Mouse (Mus musculus) heart, postnatal 0 days (tissue): Measurements from ENCODE around the gene Cd63. TPM values are rescaled to one million over a fixed set of nuclear protein-coding genes. Genes with fewer than 3 reads are reported as not detected.
A peak's percentile ranks its signal among the peaks of the same experiment; 100 is the strongest.

Source experiments
- ATAC-seq: fragments of 200-750 bp; cut with Nextera tagmentation; 2 replicates; pipeline ENCODE4 v1.8.0; 2017; ENCODE audit warnings: low read depth, moderate number of reproducible peaks, moderate library complexity; ENCODE audit not compliant: insufficient read depth
- DNase-seq: peaks from one replicate; pipeline ENCODE4 v3.0.0-alpha.2; 2016; ENCODE audit warnings: low spot score
- H3K27ac ChIP-seq: fragments of 300-500 bp; sonication (generic); 2 replicates; pipeline ENCODE4 v1.5.1; 2014; ENCODE audit warnings: low read depth, mild to moderate bottlenecking
- H3K27me3 ChIP-seq: fragments of 300-500 bp; sonication (generic); 2 replicates; pipeline ENCODE4 v1.6.1; 2014; ENCODE audit warnings: low read length, mixed read lengths; ENCODE audit not compliant: control insufficient read depth, insufficient read depth
- H3K36me3 ChIP-seq: fragments of 300-500 bp; sonication (generic); replicated peaks from 2 replicates; pipeline ENCODE4 v1.6.1; 2014; ENCODE audit warnings: low read length, mixed read lengths; ENCODE audit not compliant: control insufficient read depth, insufficient read depth
- H3K4me1 ChIP-seq: fragments of 300-500 bp; sonication (generic); 2 replicates; pipeline ENCODE4 v1.6.1; 2014; ENCODE audit warnings: antibody characterized with exemption; ENCODE audit not compliant: control insufficient read depth, insufficient read depth
- H3K4me2 ChIP-seq: fragments of 300-500 bp; sonication (generic); 2 replicates; pipeline ENCODE4 v1.6.1; 2014; ENCODE audit warnings: low read depth, mild to moderate bottlenecking, low read length, moderate library complexity
- H3K4me3 ChIP-seq: fragments of 300-500 bp; sonication (generic); 2 replicates; pipeline ENCODE4 v1.5.1; 2014; ENCODE audit warnings: low read depth, low read length
- H3K9ac ChIP-seq: fragments of 300-500 bp; sonication (generic); replicated peaks from 2 replicates; pipeline ENCODE4 v1.6.1; 2014; ENCODE audit warnings: low read depth, low read length, mixed read lengths
- H3K9me3 ChIP-seq: fragments of 300-500 bp; sonication (generic); replicated peaks from 2 replicates; pipeline ENCODE4 v1.6.1; 2016; ENCODE audit warnings: low read length; ENCODE audit not compliant: control insufficient read depth
- CTCF ChIP-seq: IDR thresholded peaks from 2 replicates; pipeline ENCODE4 v1.5.1; 2016; ENCODE audit warnings: antibody characterized with exemption, control low read depth, low read depth
- EP300 ChIP-seq: IDR thresholded peaks from 2 replicates; pipeline ENCODE4 v1.6.1; 2016; ENCODE audit warnings: antibody characterized with exemption, low read depth
- WGBS: fragments of 180-500 bp; shearing (Covaris S2); extraction: QIAGEN DNeasy Blood & Tissue Kit; methylation state at CpG from one replicate; pipeline ENCODE4 v1.1.7; 2014; 5-methylcytosine and 5-hydroxymethylcytosine counted together
- polyA plus RNA-seq: library from polyadenylated mRNA; unstranded; fragments of >200 nt; fragmentation: Nextera tagmentation; extraction: Ambion mirVana; gene quantifications from 2 replicates; pipeline ENCODE4 v1.2.1, GENCODE M21; 2015
- total RNA-seq: library from RNA; depleted of rRNA; stranded (reverse); fragments of >200 nt; gene quantifications from 2 replicates; pipeline ENCODE4 v1.2.3, GENCODE M21; 2014; ENCODE audit warnings: low replicate concordance

Gene Cd63
- total and polyA plus RNA-seq, 2 experiments from 2014 or later: 72.6 to 381 TPM

- H3K36me3 ChIP-seq: no peaks in the 10 kb centered on the region
- H3K9ac ChIP-seq: peak within 1 kb of the TSS; percentile 63
- peak within 1 kb of the TSS; percentile 54 for H3K4me3 ChIP-seq
- DNase-seq (peak; percentile 51), ATAC-seq (peak; percentile 64)
- H3K9me3 ChIP-seq: no peaks in the 10 kb centered on the region
- H3K27ac ChIP-seq: peak within 1 kb of the TSS; percentile 49; the same call in 1 of the 2 replicates
- peaks cover 20% of the 10 kb centered on the region for H3K4me1 ChIP-seq
- H3K4me2 ChIP-seq: peak within 1 kb of the TSS; percentile 74
- 1% methylated on average over 59 of the region's 89 CpGs for WGBS
- peaks cover 13% of the 10 kb centered on the region for H3K27me3 ChIP-seq
- TF ChIP-seq CTCF (no peak), EP300 (no peak)
Measured at GRCm38 (mm10) chr10:128891296-128892094, 9.3 kb upstream of the Cd63 start, which contains the start of gene Gdf11. TSS of gene Gdf11 (minus strand) at chr10:128891718.

- H3K27ac ChIP-seq: no peak overlapping the region
- peak overlapping the region; percentile 63; the same call in 1 of the 2 replicates for H3K9ac ChIP-seq
- H3K27me3 ChIP-seq: peaks cover 19% of the 10 kb centered on the region
- ATAC-seq (no peak), DNase-seq (no peak)
- H3K36me3 ChIP-seq: no peaks in the 10 kb centered on the region
- 3% methylated on average over 9 of the region's 9 CpGs for WGBS
- no peak for TF ChIP-seq EP300
- TF ChIP-seq CTCF: no peak
- peaks cover 20% of the 10 kb centered on the region for H3K4me1 ChIP-seq
- H3K9me3 ChIP-seq: no peaks in the 10 kb centered on the region
- H3K4me3 ChIP-seq: peak overlapping the region; percentile 54
- peak overlapping the region; percentile 74 for H3K4me2 ChIP-seq
Measured at GRCm38 (mm10) chr10:128892246-128892645, 8.5 kb upstream of the Cd63 start.

GRCm38 (mm10) chr10:128895437-128895836, 5.4 kb upstream of the Cd63 start:
- 0 out of 2 replicates have a peak overlapping the region, but pooled peaks have one; percentile 3 for H3K9ac ChIP-seq
- under 1% methylated on average over 9 of the region's 9 CpGs for WGBS
- H3K36me3 ChIP-seq: no peaks in the 10 kb centered on the region

GRCm38 (mm10) chr10:128895952-128896693, 4.7 kb upstream of the Cd63 start:
- peak; percentile 47 for ATAC-seq
- Histone ChIP-seq H3K4me1 (0 out of 2 replicates have a peak, but pooled peaks cover 7% of the 10 kb centered on the region), H3K4me3 (peak overlapping the region; percentile 5; the same call in 1 of the 2 replicates), H3K27ac (no peak overlapping the region), H3K4me2 (peak overlapping the region; percentile 45), H3K9ac (peak overlapping the region; percentile 3; the same call in 1 of the 2 replicates), H3K36me3 (no peaks in the 10 kb centered on the region), H3K27me3 (peaks cover 22% of the 10 kb centered on the region), H3K9me3 (no peaks in the 10 kb centered on the region)
- DNase-seq: peak; percentile 27
- WGBS: 10% methylated on average over 17 of the region's 17 CpGs
- TF ChIP-seq CTCF (no peak), EP300 (no peak)

More at GRCm38 (mm10) chr10:128895437-128895836, 5.4 kb upstream of the Cd63 start:
- peak overlapping the region; percentile 45 for H3K4me2 ChIP-seq
- peak; percentile 62 for ATAC-seq
- H3K27ac ChIP-seq: no peak overlapping the region
- H3K9me3 ChIP-seq: no peaks in the 10 kb centered on the region
- DNase-seq: peak; percentile 83
- TF ChIP-seq EP300 (no peak), CTCF (peak; percentile 79)
- peak overlapping the region; percentile 5; the same call in 1 of the 2 replicates for H3K4me3 ChIP-seq
- peaks cover 22% of the 10 kb centered on the region for H3K27me3 ChIP-seq
- H3K4me1 ChIP-seq: 0 out of 2 replicates have a peak, but pooled peaks cover 7% of the 10 kb centered on the region

- peaks cover 22% of the 10 kb centered on the region for H3K27me3 ChIP-seq
- no peak overlapping the region for H3K27ac ChIP-seq
- no peaks in the 10 kb centered on the region for H3K9me3 ChIP-seq
- no peak overlapping the region for H3K9ac ChIP-seq
- no peaks in the 10 kb centered on the region for H3K36me3 ChIP-seq
- H3K4me1 ChIP-seq: 0 out of 2 replicates have a peak, but pooled peaks cover 7% of the 10 kb centered on the region
- DNase-seq (no peak), ATAC-seq (no peak)
- WGBS: 55% methylated on average over 1 of the region's 1 CpGs
- H3K4me3 ChIP-seq: no peak overlapping the region
- TF ChIP-seq CTCF: no peak
- H3K4me2 ChIP-seq: no peak overlapping the region
Measured at GRCm38 (mm10) chr10:128896807-128897206, 4.0 kb upstream of the Cd63 start.
